Mouse (Mus musculus): ENCODE data around the gene Olfr1000. TPM values are rescaled to one million over a fixed set of nuclear protein-coding genes. Genes with fewer than 3 reads are reported as not detected.
A peak's percentile ranks its signal among the peaks of the same experiment; 100 is the strongest.
"Not testable (repeated sequence)": the region's sequence is repeated elsewhere in the genome, so short reads cannot be mapped to it uniquely, and the experiment has no call there.

Olfr1000 gene
- polyA plus RNA-seq (2015; fragmentation: Nextera tagmentation; extraction: Ambion mirVana): not detected in 2 replicates

- 81% methylated on average over 1 of the region's 1 CpGs for WGBS
- no peak for ATAC-seq (replicated peaks)
- H3K4me2 ChIP-seq (replicated peaks): no peak within 1 kb of the TSS
Measured at GRCm38 (mm10) chr2:85611803-85612202, at the start of gene Olfr1000. Gene Olfr1000 (minus strand): TSS chr2:85611903.

GRCm38 (mm10) chr2:85650604-85651003 is 38.9 kb upstream of the Olfr1000 start, which contains the start of gene Olfr1002:
Gene Olfr1002 (minus strand): TSS chr2:85650704.
- no peaks in the 10 kb centered on the region for H3K36me3 ChIP-seq
- no peak within 1 kb of the TSS for H3K4me3 ChIP-seq
- ATAC-seq (replicated peaks): no peak
- H3K27ac ChIP-seq (replicated peaks): no peak within 1 kb of the TSS
- no peaks in the 10 kb centered on the region for H3K9me3 ChIP-seq
- 90% methylated on average over 1 of the region's 1 CpGs for WGBS
- H3K27me3 ChIP-seq: no peaks in the 10 kb centered on the region
- H3K9ac ChIP-seq (replicated peaks): no peak within 1 kb of the TSS
- no peak within 1 kb of the TSS for H3K4me2 ChIP-seq (replicated peaks)
- H3K4me1 ChIP-seq: no peaks in the 10 kb centered on the region

More at GRCm38 (mm10) chr2:85611803-85612202, at the start of gene Olfr1000:
- Histone ChIP-seq H3K9ac (replicated peaks) (no peak within 1 kb of the TSS), H3K9me3 (no peaks in the 10 kb centered on the region), H3K27ac (replicated peaks) (no peak within 1 kb of the TSS), H3K27me3 (no peaks in the 10 kb centered on the region), H3K36me3 (no peaks in the 10 kb centered on the region), H3K4me3 (no peak within 1 kb of the TSS), H3K4me1 (no peaks in the 10 kb centered on the region)

- H3K36me3 ChIP-seq; H3K4me1 ChIP-seq; H3K27me3 ChIP-seq; ATAC-seq (replicated peaks); H3K9ac ChIP-seq (replicated peaks); H3K4me2 ChIP-seq (replicated peaks); H3K27ac ChIP-seq (replicated peaks); H3K9me3 ChIP-seq; H3K4me3 ChIP-seq: not testable (repeated sequence)
- WGBS: 82% methylated on average over 2 of the region's 2 CpGs
Measured at GRCm38 (mm10) chr2:85588648-85589047, 23.1 kb downstream of the Olfr1000 start, which contains the start of gene Olfr998. Gene Olfr998 (plus strand): TSS chr2:85588948.

GRCm38 (mm10) chr2:85578915-85579314 is 32.8 kb downstream of the Olfr1000 start, which contains the start of gene Olfr996:
Gene Olfr996 (plus strand): TSS chr2:85579215.
- H3K9ac ChIP-seq (replicated peaks): no peak within 1 kb of the TSS
- no peak for ATAC-seq (replicated peaks)
- no peaks in the 10 kb centered on the region for H3K27me3 ChIP-seq
- no peak within 1 kb of the TSS for H3K27ac ChIP-seq (replicated peaks)
- H3K9me3 ChIP-seq: no peaks in the 10 kb centered on the region
- no peak within 1 kb of the TSS for H3K4me2 ChIP-seq (replicated peaks)
- H3K4me3 ChIP-seq: no peak within 1 kb of the TSS
- no peaks in the 10 kb centered on the region for H3K36me3 ChIP-seq
- H3K4me1 ChIP-seq: no peaks in the 10 kb centered on the region

DNA sequence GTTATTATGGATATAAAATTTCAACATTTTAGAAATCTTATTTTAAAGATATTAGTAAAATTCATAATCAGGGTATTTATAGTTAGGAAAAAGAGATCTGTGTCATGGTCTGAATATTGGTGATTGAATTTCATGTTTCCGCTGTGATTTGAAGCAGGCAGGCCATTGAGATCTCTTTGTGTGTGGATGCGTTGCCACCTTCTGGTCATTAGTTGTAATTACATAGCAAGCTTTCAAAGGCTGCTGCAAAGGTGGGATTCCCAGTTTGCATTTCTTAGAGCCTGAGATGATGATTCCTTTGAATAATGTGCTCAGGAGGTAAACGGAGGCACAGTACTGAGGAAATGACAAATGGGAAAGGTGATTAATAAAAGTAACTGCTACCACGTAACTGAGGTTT is 50.5 kb downstream of the Olfr1000 start:
- no peak overlapping the region for H3K9ac ChIP-seq (replicated peaks)
- no peak overlapping the region for H3K27ac ChIP-seq (replicated peaks)
- no peaks in the 10 kb centered on the region for H3K27me3 ChIP-seq
- no peak overlapping the region for H3K4me3 ChIP-seq
- ATAC-seq (replicated peaks): peak; percentile 84
- H3K9me3 ChIP-seq: no peaks in the 10 kb centered on the region
- H3K4me1 ChIP-seq: no peaks in the 10 kb centered on the region
- WGBS: 21% methylated on average over 4 of the region's 4 CpGs
- H3K36me3 ChIP-seq: no peaks in the 10 kb centered on the region
- H3K4me2 ChIP-seq (replicated peaks): no peak overlapping the region

GRCm38 (mm10) chr2:85560226-85560625 is 51.5 kb downstream of the Olfr1000 start:
- 75% methylated on average over 4 of the region's 4 CpGs for WGBS
- H3K9ac ChIP-seq (replicated peaks): no peak overlapping the region

More at GRCm38 (mm10) chr2:85560226-85560625, 51.5 kb downstream of the Olfr1000 start:
- Histone ChIP-seq H3K27ac (replicated peaks) (no peak overlapping the region), H3K27me3 (no peaks in the 10 kb centered on the region), H3K4me1 (no peaks in the 10 kb centered on the region), H3K4me3 (no peak overlapping the region), H3K4me2 (replicated peaks) (no peak overlapping the region), H3K36me3 (no peaks in the 10 kb centered on the region), H3K9me3 (no peaks in the 10 kb centered on the region)
- no peak for ATAC-seq (replicated peaks)

Other genes with a start within 250 kb of the Olfr1000 start
- not detected in 2 replicates for gene Olfr988, start 248.7 kb downstream of the Olfr1000 start, polyA plus RNA-seq (2015; fragmentation: Nextera tagmentation; extraction: Ambion mirVana)
- gene Olfr992, start 202.4 kb downstream of the Olfr1000 start, polyA plus RNA-seq (2015; fragmentation: Nextera tagmentation; extraction: Ambion mirVana): not detected in 2 replicates
- gene Olfr993, start 197.0 kb downstream of the Olfr1000 start, polyA plus RNA-seq (2015; fragmentation: Nextera tagmentation; extraction: Ambion mirVana): not detected in 2 replicates
- gene Olfr994, start 175.5 kb downstream of the Olfr1000 start, polyA plus RNA-seq (2015; fragmentation: Nextera tagmentation; extraction: Ambion mirVana): not detected in 2 replicates
- gene Olfr995, start 168.3 kb downstream of the Olfr1000 start, polyA plus RNA-seq (2015; fragmentation: Nextera tagmentation; extraction: Ambion mirVana): not detected in 2 replicates
- not detected in 2 replicates for gene 4833423E24Rik, start 92.9 kb downstream of the Olfr1000 start, polyA plus RNA-seq (2015; fragmentation: Nextera tagmentation; extraction: Ambion mirVana)
- not detected in 2 replicates for gene Olfr996, start 32.7 kb downstream of the Olfr1000 start, polyA plus RNA-seq (2015; fragmentation: Nextera tagmentation; extraction: Ambion mirVana)
- not detected in 2 replicates for gene Olfr998, start 23.0 kb downstream of the Olfr1000 start, polyA plus RNA-seq (2015; fragmentation: Nextera tagmentation; extraction: Ambion mirVana)
- gene Olfr1002, start 38.8 kb upstream of the Olfr1000 start, polyA plus RNA-seq (2015; fragmentation: Nextera tagmentation; extraction: Ambion mirVana): not detected in 2 replicates
- not detected in 2 replicates for gene Olfr154, start 52.6 kb upstream of the Olfr1000 start, polyA plus RNA-seq (2015; fragmentation: Nextera tagmentation; extraction: Ambion mirVana)
- gene Olfr1006, start 66.9 kb upstream of the Olfr1000 start, polyA plus RNA-seq (2015; fragmentation: Nextera tagmentation; extraction: Ambion mirVana): not detected in 2 replicates
- not detected in 2 replicates for gene Olfr1008, start 77.5 kb upstream of the Olfr1000 start, polyA plus RNA-seq (2015; fragmentation: Nextera tagmentation; extraction: Ambion mirVana)
- not detected in 2 replicates for gene Olfr1009, start 103.5 kb upstream of the Olfr1000 start, polyA plus RNA-seq (2015; fragmentation: Nextera tagmentation; extraction: Ambion mirVana)
- not detected in 2 replicates for gene Olfr1012, start 150.9 kb upstream of the Olfr1000 start, polyA plus RNA-seq (2015; fragmentation: Nextera tagmentation; extraction: Ambion mirVana)
- gene Olfr1013, start 155.2 kb upstream of the Olfr1000 start, polyA plus RNA-seq (2015; fragmentation: Nextera tagmentation; extraction: Ambion mirVana): not detected in 2 replicates
- gene Olfr1014, start 160.8 kb upstream of the Olfr1000 start, polyA plus RNA-seq (2015; fragmentation: Nextera tagmentation; extraction: Ambion mirVana): not detected in 2 replicates
- gene Olfr1015, start 170.1 kb upstream of the Olfr1000 start, polyA plus RNA-seq (2015; fragmentation: Nextera tagmentation; extraction: Ambion mirVana): not detected in 2 replicates
- gene Olfr1016, start 190.6 kb upstream of the Olfr1000 start, polyA plus RNA-seq (2015; fragmentation: Nextera tagmentation; extraction: Ambion mirVana): not detected in 2 replicates
- not detected in 2 replicates for gene Olfr1018, start 206.6 kb upstream of the Olfr1000 start, polyA plus RNA-seq (2015; fragmentation: Nextera tagmentation; extraction: Ambion mirVana)
- gene Olfr1019, start 233.6 kb upstream of the Olfr1000 start, polyA plus RNA-seq (2015; fragmentation: Nextera tagmentation; extraction: Ambion mirVana): not detected in 2 replicates
- gene Olfr1020, start 235.1 kb upstream of the Olfr1000 start, polyA plus RNA-seq (2015; fragmentation: Nextera tagmentation; extraction: Ambion mirVana): not detected in 2 replicates

Data from forebrain, embryonic 15.5 days (tissue).